Mouse (Mus musculus) forebrain, embryonic 14.5 days (tissue): Measurements from ENCODE around the gene Cttnbp2nl. TPM values are rescaled to one million over a fixed set of nuclear protein-coding genes. Genes with fewer than 3 reads are reported as not detected.

Experiments
- ATAC-seq: fragments of 200-750 bp; cut with Nextera tagmentation; 2 replicates; pipeline ENCODE4 v1.8.0; 2017; ENCODE audit warnings: mild to moderate bottlenecking, moderate library complexity
- DNase-seq: peaks from one replicate; pipeline ENCODE4 v3.0.0-alpha.2; 2015; ENCODE audit warnings: low spot score
- H3K27ac ChIP-seq: fragments of 300-500 bp; sonication (generic); 2 replicates; pipeline ENCODE4 v1.5.1; 2014; ENCODE audit warnings: low read depth, mild to moderate bottlenecking, control low read depth, low read length, moderate library complexity
- H3K27me3 ChIP-seq: fragments of 300-500 bp; sonication (generic); replicated peaks from 2 replicates; pipeline ENCODE4 v1.6.1; 2014; ENCODE audit warnings: low read length, control low read depth, mixed read lengths; ENCODE audit not compliant: control insufficient read depth, insufficient read depth
- H3K36me3 ChIP-seq: fragments of 300-500 bp; sonication (generic); 2 replicates; pipeline ENCODE4 v1.6.1; 2014; ENCODE audit warnings: low read length, control low read depth; ENCODE audit not compliant: control insufficient read depth, insufficient read depth
- H3K4me1 ChIP-seq: fragments of 300-500 bp; sonication (generic); 2 replicates; pipeline ENCODE4 v1.6.1; 2014; ENCODE audit warnings: antibody characterized with exemption, low read length, control low read depth; ENCODE audit not compliant: control insufficient read depth, insufficient read depth
- H3K4me2 ChIP-seq: fragments of 300-500 bp; sonication (generic); 2 replicates; pipeline ENCODE4 v1.6.1; 2014; ENCODE audit warnings: mild to moderate bottlenecking, control low read depth, low read length
- H3K4me3 ChIP-seq: fragments of 300-500 bp; sonication (generic); 2 replicates; pipeline ENCODE4 v1.5.1; 2014; ENCODE audit warnings: low read depth, low read length, control low read depth
- H3K9ac ChIP-seq: fragments of 300-500 bp; sonication (generic); 2 replicates; pipeline ENCODE4 v1.6.1; 2014; ENCODE audit warnings: mild to moderate bottlenecking, low read length, control low read depth, moderate library complexity
- H3K9me3 ChIP-seq: fragments of 300-500 bp; sonication (generic); replicated peaks from 2 replicates; pipeline ENCODE4 v1.6.1; 2016; ENCODE audit warnings: low read length, control low read depth, mixed read lengths; ENCODE audit not compliant: control insufficient read depth
- WGBS: fragments of 180-500 bp; shearing (Covaris S2); extraction: QIAGEN DNeasy Blood & Tissue Kit; methylation state at CpG from one replicate; pipeline ENCODE4 v1.1.7; 2014; 5-methylcytosine and 5-hydroxymethylcytosine counted together
- polyA plus RNA-seq: library from polyadenylated mRNA; unstranded; fragments of >200 nt; fragmentation: Nextera tagmentation; extraction: Ambion mirVana; gene quantifications from 2 replicates; pipeline ENCODE4 v1.2.1, GENCODE M21; 2014

Gene Cttnbp2nl
- polyA plus RNA-seq, 1 experiment from 2014 or later, result 42.8 TPM

DNA sequence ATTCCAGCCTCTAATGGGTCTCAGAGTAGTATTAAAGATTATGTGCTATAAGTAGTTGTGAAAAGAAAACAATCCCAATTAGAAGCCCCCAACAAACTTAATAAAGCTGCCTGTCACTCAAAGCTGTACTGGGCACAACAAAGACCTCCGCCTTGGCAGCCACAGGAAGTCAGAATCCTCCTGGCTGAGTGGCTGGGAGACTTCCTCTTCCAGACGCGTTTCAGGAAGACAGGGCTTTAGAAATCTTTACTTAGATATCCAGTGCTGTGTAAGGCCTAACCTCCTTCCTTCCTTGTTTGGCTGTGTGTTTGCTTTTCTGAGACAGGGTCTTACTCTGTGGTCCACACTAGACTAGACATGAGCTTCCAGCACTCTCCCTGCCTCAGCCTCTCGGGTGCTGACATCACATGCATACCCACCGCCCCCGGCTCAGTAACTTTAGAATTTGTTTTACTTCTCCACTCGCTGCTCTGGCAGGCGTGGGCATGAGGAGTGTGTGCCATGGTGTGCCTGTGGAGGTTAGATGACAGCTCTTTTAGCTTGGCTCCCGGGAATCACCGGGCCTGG is 16.6 kb downstream of the Cttnbp2nl start:
- H3K27ac ChIP-seq, result no peak overlapping the region
- ATAC-seq, result no peak
- H3K9ac ChIP-seq, result no peak overlapping the region
- no peaks in the 10 kb centered on the region for H3K4me1 ChIP-seq
- no peaks in the 10 kb centered on the region for H3K9me3 ChIP-seq
- H3K4me2 ChIP-seq, result no peak overlapping the region
- no peaks in the 10 kb centered on the region for H3K27me3 ChIP-seq
- 86% methylated on average over 10 of the region's 10 CpGs for WGBS
- H3K4me3 ChIP-seq, result no peak overlapping the region
- no peak for DNase-seq
- peaks cover 67% of the 10 kb centered on the region for H3K36me3 ChIP-seq

DNA sequence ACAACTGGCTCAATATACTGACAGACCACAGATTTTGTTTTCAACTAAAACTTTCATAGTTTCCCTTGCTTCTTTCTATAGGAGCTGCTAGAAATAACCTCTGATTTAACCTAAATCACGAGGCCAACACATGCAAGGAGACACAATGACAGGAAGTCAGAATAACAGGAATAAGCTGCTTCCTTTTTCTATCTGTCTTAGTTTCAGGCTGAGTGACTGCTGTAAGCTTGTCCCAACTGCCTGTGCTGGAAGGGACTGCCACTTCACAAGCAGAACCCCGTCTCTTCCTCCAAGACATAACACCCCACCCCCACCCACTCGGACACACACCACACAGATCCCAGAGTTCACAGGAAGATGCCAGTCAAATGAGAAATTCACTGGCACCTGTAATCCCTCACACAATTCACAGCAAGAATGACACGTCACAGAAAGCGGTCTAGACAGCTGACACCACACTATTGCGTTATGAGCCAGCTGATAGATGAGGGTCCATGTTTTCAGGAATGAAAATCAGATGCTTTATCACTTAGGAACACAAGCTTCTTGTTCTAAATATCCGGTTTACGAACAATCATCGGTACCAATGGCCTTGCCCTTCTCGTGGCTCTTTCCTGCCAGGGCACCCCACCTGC is 29.5 kb downstream of the Cttnbp2nl start:
- H3K9me3 ChIP-seq, result no peaks in the 10 kb centered on the region
- no peaks in the 10 kb centered on the region for H3K4me1 ChIP-seq
- 84% methylated on average over 10 of the region's 10 CpGs for WGBS
- no peak overlapping the region for H3K9ac ChIP-seq
- H3K27me3 ChIP-seq, result no peaks in the 10 kb centered on the region
- H3K4me3 ChIP-seq, result no peak overlapping the region
- no peak overlapping the region for H3K27ac ChIP-seq
- DNase-seq (no peak), ATAC-seq (no peak)
- peaks cover 21% of the 10 kb centered on the region for H3K36me3 ChIP-seq
- H3K4me2 ChIP-seq, result no peak overlapping the region

DNA sequence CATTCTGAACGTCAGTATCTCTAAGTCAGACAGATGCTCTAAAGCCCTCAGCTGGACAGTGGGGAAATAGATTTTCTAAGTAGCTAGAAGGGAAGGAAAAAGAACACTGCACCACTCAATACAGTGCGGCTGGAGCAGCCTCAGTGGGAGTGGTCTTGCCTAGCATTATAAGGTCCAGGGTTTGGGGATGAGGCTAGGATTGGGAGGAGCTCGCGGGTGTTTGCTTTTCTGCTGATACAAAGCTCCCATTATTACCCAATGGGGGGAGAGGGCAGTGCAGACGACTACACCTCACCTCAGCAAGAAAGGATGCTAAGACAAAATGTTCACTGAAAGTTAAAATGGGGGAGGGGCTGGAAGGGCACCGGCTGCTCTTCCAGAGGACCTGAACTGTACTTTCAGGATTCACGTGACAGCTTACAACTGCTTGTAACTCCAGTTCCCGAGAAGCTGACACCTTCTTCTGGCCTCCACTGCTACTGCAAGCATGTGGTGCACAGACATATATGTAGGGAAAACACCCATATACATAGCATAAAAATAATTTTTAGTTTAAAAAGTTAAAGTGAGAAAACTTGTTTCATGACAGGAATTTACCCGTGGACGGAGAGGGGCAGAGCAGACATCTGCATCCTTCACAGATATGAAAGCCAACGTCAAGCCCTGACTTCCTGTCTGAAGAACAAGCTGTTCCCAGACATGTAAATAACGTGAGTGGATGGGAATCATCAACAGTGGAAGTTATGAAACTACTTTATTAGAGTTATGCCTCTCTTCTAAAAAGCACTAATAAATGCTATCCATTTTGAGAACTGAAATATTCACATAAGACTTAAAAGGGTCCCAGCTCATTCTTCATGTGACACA is 32.9 kb downstream of the Cttnbp2nl start:
- no peak for ATAC-seq
- Histone ChIP-seq H3K27me3 (no peaks in the 10 kb centered on the region), H3K27ac (no peak overlapping the region), H3K4me1 (no peaks in the 10 kb centered on the region), H3K4me2 (no peak overlapping the region), H3K36me3 (0 out of 2 replicates have a peak, but pooled peaks cover 7% of the 10 kb centered on the region), H3K9ac (no peak overlapping the region), H3K4me3 (no peak overlapping the region), H3K9me3 (no peaks in the 10 kb centered on the region)
- 53% methylated on average over 12 of the region's 12 CpGs for WGBS
- DNase-seq, result no peak

DNA sequence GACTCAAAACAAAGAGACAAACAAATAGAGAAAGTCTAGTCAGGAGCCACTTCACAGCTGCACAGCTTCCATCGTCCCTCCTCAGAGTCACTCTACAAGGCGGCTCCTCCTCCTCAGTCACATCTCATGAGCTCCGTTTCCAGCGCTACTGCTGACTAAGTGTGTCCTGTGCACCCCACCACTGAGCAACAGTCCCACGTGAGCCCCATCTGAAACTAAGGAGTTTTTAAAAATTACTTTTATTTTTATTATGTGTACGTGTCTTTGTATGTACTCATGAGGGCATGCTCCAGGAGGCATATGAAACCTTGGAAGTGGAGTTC is 34.2 kb downstream of the Cttnbp2nl start:
- Histone ChIP-seq H3K27me3 (no peaks in the 10 kb centered on the region), H3K4me1 (no peaks in the 10 kb centered on the region), H3K4me3 (no peak overlapping the region), H3K27ac (no peak overlapping the region), H3K36me3 (0 out of 2 replicates have a peak, but pooled peaks cover 7% of the 10 kb centered on the region), H3K9me3 (no peaks in the 10 kb centered on the region), H3K4me2 (no peak overlapping the region), H3K9ac (no peak overlapping the region)
- no peak for ATAC-seq
- WGBS, result 92% methylated on average over 6 of the region's 6 CpGs
- DNase-seq, result no peak

DNA sequence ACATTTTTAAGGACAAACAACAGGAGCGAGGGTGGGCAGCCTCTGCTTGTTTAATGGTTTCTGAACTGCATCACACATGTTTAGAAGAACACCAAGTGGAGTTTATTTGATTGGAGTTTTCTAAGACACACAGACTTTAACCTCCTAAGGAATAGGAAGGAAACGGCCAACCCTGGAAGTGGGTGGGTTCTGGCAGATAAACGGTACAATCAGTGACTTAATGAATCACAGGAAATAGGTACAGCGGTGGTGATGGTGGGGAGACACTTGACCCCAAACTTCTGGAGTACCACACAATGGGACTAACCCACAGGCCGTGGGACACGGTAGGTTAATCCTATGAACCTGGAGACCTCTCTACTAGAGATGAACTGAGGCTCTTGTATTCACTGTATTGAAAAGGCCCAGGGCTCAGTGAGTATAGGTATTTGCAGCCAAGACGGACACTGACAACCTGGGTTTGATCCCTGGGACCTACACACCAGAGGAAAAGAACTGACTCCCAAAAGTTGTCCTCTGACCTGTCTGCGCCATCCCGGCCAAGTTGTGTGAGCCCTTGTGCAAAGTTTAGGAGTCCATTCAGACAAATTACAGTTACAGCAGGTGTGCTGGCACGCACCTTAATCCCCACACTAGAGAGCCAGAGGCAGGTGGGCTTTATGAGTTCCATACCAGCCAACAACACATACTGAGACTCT is 34.7 kb downstream of the Cttnbp2nl start:
- DNase-seq (no peak), ATAC-seq (no peak)
- Histone ChIP-seq H3K4me2 (no peak overlapping the region), H3K36me3 (0 out of 2 replicates have a peak, but pooled peaks cover 7% of the 10 kb centered on the region), H3K4me3 (no peak overlapping the region), H3K27ac (no peak overlapping the region), H3K27me3 (no peaks in the 10 kb centered on the region), H3K4me1 (no peaks in the 10 kb centered on the region), H3K9ac (no peak overlapping the region), H3K9me3 (no peaks in the 10 kb centered on the region)
- 92% methylated on average over 10 of the region's 10 CpGs for WGBS

DNA sequence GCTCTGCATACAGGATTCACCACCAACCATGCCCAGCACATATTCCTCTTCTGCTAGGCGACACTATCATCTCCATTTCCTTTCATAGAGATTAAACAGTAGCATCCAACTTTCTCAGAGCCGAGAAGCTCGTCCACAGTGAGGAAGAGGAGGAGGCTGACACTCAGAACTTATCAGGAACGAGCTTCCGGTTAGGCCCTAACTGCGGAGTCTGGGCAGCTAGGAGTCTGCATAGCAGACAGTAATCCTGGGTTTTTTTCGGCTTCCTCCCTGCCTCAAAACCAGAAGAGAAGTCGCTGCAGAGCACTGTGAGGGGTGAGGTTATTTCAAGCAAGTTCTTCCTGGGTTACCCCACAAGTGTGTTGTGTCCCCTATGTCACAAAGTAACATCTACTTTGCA is 35.6 kb downstream of the Cttnbp2nl start:
- Histone ChIP-seq H3K27me3 (no peaks in the 10 kb centered on the region), H3K9me3 (no peaks in the 10 kb centered on the region), H3K9ac (no peak overlapping the region), H3K36me3 (0 out of 2 replicates have a peak, but pooled peaks cover 3% of the 10 kb centered on the region), H3K4me3 (no peak overlapping the region), H3K27ac (no peak overlapping the region), H3K4me1 (no peaks in the 10 kb centered on the region), H3K4me2 (no peak overlapping the region)
- DNase-seq, result no peak
- WGBS, result 88% methylated on average over 8 of the region's 8 CpGs
- ATAC-seq, result no peak

DNA sequence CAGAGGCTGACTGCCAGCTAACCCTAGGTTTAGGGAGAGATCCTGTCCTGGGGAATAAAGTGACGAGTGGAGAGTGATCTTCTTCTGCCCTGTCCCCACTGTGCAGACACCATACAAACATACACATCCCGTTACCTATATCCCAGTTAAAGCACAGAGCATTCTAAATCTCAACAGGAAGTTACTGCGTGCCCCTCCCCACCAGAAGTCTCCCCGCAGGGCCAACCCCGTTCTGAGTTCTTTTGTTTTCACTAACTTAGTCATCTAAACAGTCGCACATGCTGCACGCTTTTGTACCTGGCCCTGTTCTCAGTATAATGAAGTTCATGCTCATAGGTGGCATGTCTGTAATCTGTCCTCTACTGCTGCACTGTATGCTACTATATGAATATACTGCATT is 36.7 kb downstream of the Cttnbp2nl start:
- H3K36me3 ChIP-seq, result peaks cover 6% of the 10 kb centered on the region
- no peaks in the 10 kb centered on the region for H3K9me3 ChIP-seq
- H3K9ac ChIP-seq, result no peak overlapping the region
- DNase-seq (no peak), ATAC-seq (no peak)
- H3K27me3 ChIP-seq, result no peaks in the 10 kb centered on the region
- H3K4me1 ChIP-seq, result no peaks in the 10 kb centered on the region
- 55% methylated on average over 7 of the region's 7 CpGs for WGBS
- H3K27ac ChIP-seq, result no peak overlapping the region
- no peak overlapping the region for H3K4me2 ChIP-seq
- no peak overlapping the region for H3K4me3 ChIP-seq

DNA sequence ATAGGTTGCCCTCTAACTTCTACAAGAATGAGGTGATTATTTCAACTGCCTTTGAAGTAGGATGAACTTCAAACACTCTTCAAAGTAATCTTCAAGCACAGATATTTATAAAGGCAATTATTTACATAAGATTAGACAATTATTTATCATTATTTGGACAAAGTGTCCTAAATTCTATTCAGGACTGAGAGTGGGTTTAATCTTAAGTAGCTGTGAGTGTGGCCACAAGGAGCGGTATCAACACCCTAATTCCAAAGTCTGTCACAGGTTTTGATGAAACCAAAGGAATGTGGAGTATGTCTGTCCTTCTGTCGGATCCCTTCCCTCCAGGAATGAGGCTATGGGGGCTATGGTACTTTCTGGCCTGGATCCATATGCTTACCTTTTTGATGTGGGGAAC is 38.0 kb downstream of the Cttnbp2nl start:
- no peak overlapping the region for H3K9ac ChIP-seq
- ATAC-seq, result no peak
- H3K36me3 ChIP-seq, result peaks cover 19% of the 10 kb centered on the region
- H3K27ac ChIP-seq, result no peak overlapping the region
- H3K4me1 ChIP-seq, result no peaks in the 10 kb centered on the region
- H3K27me3 ChIP-seq, result no peaks in the 10 kb centered on the region
- WGBS, result 84% methylated on average over 2 of the region's 2 CpGs
- no peak overlapping the region for H3K4me2 ChIP-seq
- H3K4me3 ChIP-seq, result no peak overlapping the region
- H3K9me3 ChIP-seq, result no peaks in the 10 kb centered on the region
- DNase-seq, result no peak
